Mouse (Mus musculus) neural tube, embryonic 12.5 days (tissue): ENCODE measurements at regions not wholly inside any gene's neighbourhood (a gene's known extent, or its start where the extent isn't known, plus 50 kb on each side); places are given as distances from the start of the nearest gene placed in this dataset.
"Not testable (repeated sequence)": the region's sequence is repeated elsewhere in the genome, so short reads cannot be mapped to it uniquely, and the experiment has no call there.

Experiments used
- ATAC-seq: fragments of 200-750 bp; cut with Nextera tagmentation; 2 replicates; pipeline ENCODE4 v1.8.0; 2017; ENCODE audit warnings: low read depth, mild to moderate bottlenecking, moderate TSS enrichment, moderate library complexity; ENCODE audit not compliant: low FRiP score
- H3K27ac ChIP-seq: fragments of 300-500 bp; sonication (generic); 2 replicates; pipeline ENCODE4 v1.5.1; 2016
- H3K27me3 ChIP-seq: fragments of 300-500 bp; sonication (generic); replicated peaks from 2 replicates; pipeline ENCODE4 v1.6.1; 2016; ENCODE audit warnings: mild to moderate bottlenecking
- H3K36me3 ChIP-seq: fragments of 300-500 bp; sonication (generic); 2 replicates; pipeline ENCODE4 v1.6.1; 2016; ENCODE audit warnings: mild to moderate bottlenecking
- H3K4me1 ChIP-seq: fragments of 300-500 bp; sonication (generic); 2 replicates; pipeline ENCODE4 v1.6.1; 2016
- H3K4me2 ChIP-seq: fragments of 300-500 bp; sonication (generic); replicated peaks from 2 replicates; pipeline ENCODE4 v1.6.1; 2016; ENCODE audit warnings: mild to moderate bottlenecking
- H3K4me3 ChIP-seq: fragments of 300-500 bp; sonication (generic); 2 replicates; pipeline ENCODE4 v1.5.1; 2016
- H3K9ac ChIP-seq: fragments of 300-500 bp; sonication (generic); 2 replicates; pipeline ENCODE4 v1.6.1; 2016; ENCODE audit warnings: mild to moderate bottlenecking
- H3K9me3 ChIP-seq: fragments of 300-500 bp; sonication (generic); 2 replicates; pipeline ENCODE4 v1.6.1; 2016; ENCODE audit warnings: mild to moderate bottlenecking
- WGBS: fragments of 180-500 bp; shearing (Covaris S2); methylation state at CpG from one replicate; pipeline ENCODE4 v1.1.7; 2016; 5-methylcytosine and 5-hydroxymethylcytosine counted together

GRCm38 (mm10) chr2:109791921-109792320, 98.7 kb upstream of the Lin7c start:
- not testable (repeated sequence) for H3K27me3 ChIP-seq, H3K4me3 ChIP-seq, H3K4me1 ChIP-seq, H3K4me2 ChIP-seq, H3K27ac ChIP-seq, H3K9ac ChIP-seq, ATAC-seq, H3K9me3 ChIP-seq, H3K36me3 ChIP-seq
- WGBS = 91% methylated on average over 3 of the region's 3 CpGs

DNA sequence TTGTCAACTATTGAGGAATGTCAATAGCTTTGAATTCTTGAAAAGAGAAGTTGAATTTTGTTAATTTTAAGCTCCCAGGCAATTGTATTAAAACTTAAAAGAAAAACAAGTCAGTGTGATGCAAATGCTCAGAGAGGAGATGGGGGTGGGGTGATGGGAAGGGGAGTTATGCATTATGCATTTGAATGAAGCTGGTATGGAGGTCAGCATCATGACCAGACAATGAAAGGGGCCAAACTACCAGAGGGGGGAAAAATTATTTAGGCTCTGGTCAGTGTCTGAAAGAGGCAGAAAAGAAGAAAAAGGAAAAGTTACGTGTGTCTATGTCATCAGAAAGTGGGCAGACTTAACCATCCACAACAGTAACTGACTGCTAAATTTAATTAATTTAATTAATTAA, 73.7 kb upstream of the Lin7c start:
- Histone ChIP-seq H3K27ac (no peak overlapping the region), H3K9ac (no peak overlapping the region), H3K9me3 (no peaks in the 10 kb centered on the region), H3K4me3 (no peak overlapping the region), H3K4me1 (no peaks in the 10 kb centered on the region), H3K4me2 (no peak overlapping the region), H3K36me3 (no peaks in the 10 kb centered on the region), H3K27me3 (no peaks in the 10 kb centered on the region)
- WGBS = 85% methylated on average over 1 of the region's 1 CpGs
- no peak for ATAC-seq

- H3K9me3 ChIP-seq = no peaks in the 10 kb centered on the region
- H3K4me2 ChIP-seq = no peak overlapping the region
- no peaks in the 10 kb centered on the region for H3K27me3 ChIP-seq
- no peak overlapping the region for H3K27ac ChIP-seq
- H3K4me3 ChIP-seq = no peak overlapping the region
- no peak overlapping the region for H3K9ac ChIP-seq
- no peaks in the 10 kb centered on the region for H3K4me1 ChIP-seq
- WGBS = 82% methylated on average over 6 of the region's 6 CpGs
- H3K36me3 ChIP-seq = no peaks in the 10 kb centered on the region
- ATAC-seq = no peak
These were observed 70.3 kb upstream of the Lin7c start for GRCm38 (mm10) chr2:109820357-109820756.

DNA sequence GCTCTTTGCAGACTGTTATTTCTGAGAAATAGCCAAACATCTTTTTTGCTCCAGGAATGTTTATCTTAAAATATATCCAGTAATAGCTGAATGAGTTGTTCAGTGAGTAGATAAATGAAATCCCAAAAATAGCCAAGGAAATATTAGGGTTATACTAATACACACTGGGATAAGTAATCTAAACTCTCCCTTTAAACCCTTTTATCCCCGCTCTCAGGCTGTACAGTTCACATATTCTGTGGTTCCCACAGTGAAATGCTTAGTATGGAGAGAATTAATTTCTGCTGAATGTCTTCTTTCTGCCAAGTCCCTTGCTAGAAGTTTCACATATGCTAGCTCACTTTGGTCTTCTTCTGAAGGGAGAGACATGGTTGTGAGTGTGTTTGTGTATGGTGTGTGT, 69.8 kb upstream of the Lin7c start:
- H3K4me2 ChIP-seq = no peak overlapping the region
- no peaks in the 10 kb centered on the region for H3K36me3 ChIP-seq
- no peak for ATAC-seq
- no peak overlapping the region for H3K9ac ChIP-seq
- H3K27ac ChIP-seq = no peak overlapping the region
- H3K4me1 ChIP-seq = no peaks in the 10 kb centered on the region
- WGBS = 80% methylated on average over 1 of the region's 1 CpGs
- H3K9me3 ChIP-seq = no peaks in the 10 kb centered on the region
- H3K4me3 ChIP-seq = no peak overlapping the region
- H3K27me3 ChIP-seq = no peaks in the 10 kb centered on the region

DNA sequence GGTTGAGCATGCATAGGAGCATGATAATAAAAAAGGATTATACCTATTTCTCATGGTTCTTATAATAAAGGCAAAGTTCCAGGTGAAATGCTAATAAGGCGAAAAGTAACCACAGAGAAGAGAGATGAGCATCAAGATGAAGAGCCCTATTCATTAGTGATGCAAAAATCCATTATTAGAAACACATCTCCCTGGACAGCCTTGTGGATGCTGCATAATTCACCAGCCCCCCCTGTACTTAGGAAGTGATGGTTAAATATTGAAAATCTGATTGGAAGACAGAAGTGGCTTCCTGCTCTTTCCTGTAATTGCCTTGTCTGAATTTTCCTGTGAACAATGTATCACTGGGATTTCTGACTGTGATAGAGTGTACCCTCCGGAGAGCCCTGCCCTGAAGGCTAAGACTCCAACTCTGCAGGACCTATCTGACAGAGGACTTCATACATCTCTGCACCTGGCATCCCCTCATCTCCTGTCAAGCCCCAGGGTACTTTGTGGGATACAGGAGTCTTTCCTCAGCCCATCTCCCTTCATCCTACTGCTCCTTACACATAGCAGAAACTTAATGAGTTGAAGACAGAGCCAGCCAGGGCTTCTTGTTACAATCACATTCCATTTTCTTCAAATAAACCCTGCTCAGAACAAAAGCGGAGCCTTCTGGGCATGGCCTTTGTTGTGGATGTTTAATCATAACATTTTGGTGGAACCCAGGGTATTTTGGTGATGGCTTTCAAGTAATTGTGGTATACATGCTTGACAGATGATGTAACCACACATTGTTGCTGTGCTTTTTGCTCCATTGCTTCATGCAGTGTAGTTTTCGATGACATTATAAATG, 67.4 kb upstream of the Lin7c start:
- Histone ChIP-seq H3K4me3 (no peak overlapping the region), H3K27me3 (no peaks in the 10 kb centered on the region), H3K27ac (no peak overlapping the region), H3K9me3 (no peaks in the 10 kb centered on the region), H3K4me1 (no peaks in the 10 kb centered on the region), H3K36me3 (no peaks in the 10 kb centered on the region), H3K4me2 (no peak overlapping the region), H3K9ac (no peak overlapping the region)
- 83% methylated on average over 4 of the region's 4 CpGs for WGBS
- 0 out of 2 replicates have a peak, but pooled peaks have one; percentile 41 for ATAC-seq

- H3K27ac ChIP-seq = no peak overlapping the region
- H3K9me3 ChIP-seq = no peaks in the 10 kb centered on the region
- H3K4me1 ChIP-seq = no peaks in the 10 kb centered on the region
- no peaks in the 10 kb centered on the region for H3K27me3 ChIP-seq
- H3K36me3 ChIP-seq = no peaks in the 10 kb centered on the region
- ATAC-seq = no peak
- 93% methylated on average over 2 of the region's 2 CpGs for WGBS
- no peak overlapping the region for H3K4me3 ChIP-seq
- no peak overlapping the region for H3K9ac ChIP-seq
- H3K4me2 ChIP-seq = no peak overlapping the region
These were observed 50.4 kb upstream of the Lin7c start for GRCm38 (mm10) chr2:109840258-109840657.
